Mouse (Mus musculus): ENCODE results near the gene Svs1.
"Not testable (repeated sequence)": the region's sequence is repeated elsewhere in the genome, so short reads cannot be mapped to it uniquely, and the experiment has no call there.

Svs1 gene

GRCm38 (mm10) chr6:48986444-48986990 is at the start of gene Svs1:
Svs1 (plus strand) TSS chr6:48986861.
- no peak for DNase-seq

- no peak for DNase-seq
Observed at GRCm38 (mm10) chr6:48949596-48949995, 37.1 kb upstream of the Svs1 start.

DNA sequence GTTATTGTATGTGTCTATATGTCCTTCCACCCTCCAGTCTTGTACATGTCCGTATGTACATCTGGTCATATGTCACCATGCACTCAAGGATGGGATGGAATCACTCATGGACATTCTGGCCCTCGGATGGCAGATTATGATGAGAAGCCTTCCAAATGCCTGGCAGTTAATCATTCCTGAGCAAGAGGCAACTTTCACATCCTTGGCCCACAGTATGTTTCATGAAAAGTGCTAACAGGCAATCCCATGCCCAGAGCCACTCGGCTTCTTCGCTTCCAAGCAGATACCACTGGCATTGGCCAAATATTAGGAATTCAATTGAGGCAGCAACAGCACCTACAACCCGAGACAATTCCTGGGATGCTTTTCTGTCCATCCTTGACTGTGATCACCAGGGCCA is 36.0 kb upstream of the Svs1 start:
- no peak for DNase-seq

GRCm38 (mm10) chr6:48951630-48952029 is 35.0 kb upstream of the Svs1 start:
- DNase-seq, result no peak

GRCm38 (mm10) chr6:48953220-48953619 is 33.4 kb upstream of the Svs1 start:
- DNase-seq, result no peak

- DNase-seq, result no peak
Observed at GRCm38 (mm10) chr6:48954211-48954610, 32.5 kb upstream of the Svs1 start.

DNA sequence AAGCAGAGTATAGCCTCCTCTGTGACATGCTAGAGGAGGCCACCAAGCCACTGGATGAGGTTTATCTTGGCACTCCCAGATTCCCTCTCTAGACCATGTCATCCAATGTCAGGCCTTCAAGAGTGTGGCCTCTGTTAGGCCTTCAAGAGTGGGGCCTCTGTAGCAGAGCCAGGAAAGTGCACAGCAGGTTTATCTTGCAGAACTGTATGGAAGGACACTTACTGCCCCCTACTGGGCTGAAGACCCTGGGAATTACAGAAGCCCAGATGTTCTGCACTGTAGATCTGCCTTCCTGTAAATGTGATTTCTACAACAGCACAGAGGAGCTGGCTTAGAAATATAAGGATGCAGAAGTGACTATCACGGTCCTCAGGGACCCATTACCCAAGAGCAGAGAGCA is 31.7 kb upstream of the Svs1 start:
- DNase-seq, result no peak

- DNase-seq, result no peak
Observed at GRCm38 (mm10) chr6:48956785-48957184, 29.9 kb upstream of the Svs1 start.

DNA sequence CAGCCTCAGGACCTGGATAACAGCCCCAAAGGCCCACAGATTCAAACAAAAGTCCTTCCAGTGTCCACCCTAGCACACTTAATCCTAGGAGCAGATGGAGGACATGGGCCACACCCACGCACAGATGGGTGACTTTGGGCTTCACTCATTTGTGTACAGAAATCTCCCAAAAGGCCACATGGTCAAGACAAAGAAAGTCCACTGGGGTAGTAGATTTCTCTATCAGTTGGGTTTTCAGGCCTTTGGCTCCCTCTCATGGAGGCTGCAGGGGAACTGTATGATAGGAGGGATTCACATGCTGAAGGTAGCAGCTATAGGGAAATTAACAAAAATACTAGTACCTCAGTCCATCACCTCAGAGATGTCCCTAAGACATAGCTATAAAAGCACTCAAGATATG is 28.6 kb upstream of the Svs1 start:
- no peak for DNase-seq

GRCm38 (mm10) chr6:48959151-48959550 is 27.5 kb upstream of the Svs1 start:
- DNase-seq, result not testable (repeated sequence)

DNA sequence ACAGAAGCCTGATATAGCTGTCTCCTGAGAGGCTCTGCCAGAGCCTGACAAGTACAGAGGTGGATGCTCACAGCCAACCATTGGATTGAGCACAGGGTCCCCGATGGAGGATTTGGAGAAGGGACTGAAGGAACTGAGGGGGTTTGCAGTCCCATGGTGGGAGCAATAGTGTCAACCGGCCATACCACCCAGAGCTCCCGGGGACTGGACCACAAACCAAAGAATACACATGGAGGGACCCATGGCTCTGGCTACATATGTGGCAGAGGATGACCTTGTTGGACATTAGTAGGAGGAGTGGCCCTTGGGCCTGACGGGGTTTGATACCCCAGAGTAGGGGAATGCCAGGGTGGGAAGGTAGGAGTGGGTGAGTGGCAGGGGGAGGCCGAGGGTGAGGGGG is 20.0 kb upstream of the Svs1 start:
- not testable (repeated sequence) for DNase-seq

GRCm38 (mm10) chr6:48967868-48968267 is 18.8 kb upstream of the Svs1 start:
- DNase-seq, result no peak

DNA sequence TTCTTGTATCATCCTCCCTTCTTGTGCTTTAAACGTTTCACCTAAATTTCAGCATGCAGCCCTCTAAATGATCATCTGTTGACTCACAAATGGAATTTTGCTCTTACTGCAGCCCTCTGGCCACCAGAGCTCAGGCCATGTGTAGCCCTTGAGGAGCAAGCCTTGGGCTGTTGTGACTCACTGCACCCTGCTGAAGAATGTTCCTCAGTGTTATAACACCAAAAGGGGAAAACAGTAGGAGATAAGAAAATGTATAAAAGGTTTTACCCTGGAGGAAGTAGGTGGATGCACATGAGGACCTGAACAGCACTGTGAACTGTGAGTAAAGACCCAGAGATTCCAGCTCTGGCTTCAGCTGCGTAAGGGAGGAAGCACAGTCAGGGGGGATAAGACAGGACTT is 12.0 kb upstream of the Svs1 start, which contains the start of gene Doxl2:
Gene Doxl2, plus strand, starts transcription at position 301 of the 400 bp plus-strand sequence.
- DNase-seq, result no peak

GRCm38 (mm10) chr6:48979616-48980015 is 7.0 kb upstream of the Svs1 start:
- DNase-seq, result no peak

- DNase-seq, result no peak
Observed at GRCm38 (mm10) chr6:48982305-48982704, 4.4 kb upstream of the Svs1 start.

DNA sequence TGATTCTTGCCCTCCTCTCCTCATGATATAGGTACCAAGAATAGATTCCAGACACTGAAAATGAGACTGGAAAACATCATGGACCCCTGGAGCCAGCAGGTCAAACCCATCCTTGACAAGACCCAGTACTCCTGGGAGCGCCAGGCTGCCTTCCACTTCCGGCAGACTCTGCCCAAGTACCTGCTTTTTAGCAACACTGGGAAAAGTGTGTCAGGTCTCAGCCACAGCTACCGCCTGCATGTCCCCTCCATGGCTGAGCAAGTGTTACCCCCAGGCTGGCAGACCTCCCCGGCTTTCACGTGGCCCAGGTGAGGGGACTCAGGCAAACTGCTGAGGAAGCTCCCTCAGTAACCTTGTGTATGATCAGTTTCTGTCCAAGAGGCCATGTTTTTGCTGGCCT is 3.3 kb downstream of the Svs1 start:
- DNase-seq, result no peak

DNA sequence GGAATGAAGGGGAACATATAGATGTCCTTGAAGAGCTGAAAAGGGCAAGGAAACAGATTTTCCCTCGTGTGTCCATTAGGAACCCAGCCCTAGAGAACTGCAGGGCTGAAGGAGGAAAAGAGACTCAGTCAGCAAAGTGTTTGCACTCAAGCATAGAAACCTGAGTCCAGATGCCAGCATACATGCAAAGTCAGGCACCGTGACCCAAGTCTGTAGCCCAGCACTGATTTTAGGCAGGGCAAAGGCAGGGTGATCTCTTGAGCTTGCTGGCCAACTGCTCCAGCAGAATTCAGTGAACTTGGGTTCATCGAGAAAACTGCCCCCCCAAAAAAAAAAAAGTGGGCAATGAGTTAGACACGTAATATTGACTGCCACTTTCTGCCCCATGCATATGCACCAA is 5.3 kb downstream of the Svs1 start:
- no peak for DNase-seq

- DNase-seq, result no peak
Observed at GRCm38 (mm10) chr6:48998186-48998585, 11.5 kb downstream of the Svs1 start.

DNA sequence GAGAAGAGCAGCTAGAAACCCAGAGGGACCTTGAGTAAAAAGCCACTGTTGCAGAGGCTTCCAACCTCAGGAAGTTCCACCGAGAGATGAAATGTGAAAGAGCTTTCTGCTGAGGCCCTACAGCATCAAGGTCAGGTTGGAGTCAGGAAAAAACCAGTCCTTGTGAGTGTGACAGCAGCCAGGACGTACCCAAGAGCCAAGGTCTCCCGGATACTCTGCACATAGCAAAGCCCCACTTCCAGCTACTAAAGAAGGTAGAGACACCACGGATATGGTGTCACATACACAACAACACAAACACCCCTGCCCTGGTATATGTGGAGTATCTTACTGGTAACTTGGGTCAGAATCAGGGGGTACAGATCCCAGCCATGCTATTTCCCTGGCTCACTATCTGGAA is 12.1 kb downstream of the Svs1 start:
- DNase-seq, result no peak

DNA sequence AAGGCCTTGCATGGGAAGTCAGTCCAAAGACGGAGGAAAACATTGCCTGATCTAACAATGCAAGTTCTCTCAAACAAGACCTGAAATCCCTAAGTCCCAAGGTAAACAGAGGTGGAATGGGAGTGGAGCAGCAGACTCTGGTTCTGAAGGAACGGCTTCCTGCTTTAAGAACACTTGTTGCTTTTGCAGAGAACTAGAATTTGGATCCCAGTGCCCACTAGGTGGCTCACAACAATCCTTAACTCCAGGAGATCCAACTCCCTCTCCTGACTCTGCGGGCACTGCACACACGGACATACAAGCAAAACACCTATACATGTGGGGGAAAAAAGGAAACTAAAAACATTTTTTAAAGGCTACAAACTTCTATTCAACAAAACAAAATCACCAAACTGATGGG is 16.7 kb downstream of the Svs1 start:
- DNase-seq, result no peak

- DNase-seq, result peak; percentile 33
Observed at GRCm38 (mm10) chr6:49007981-49008380, 21.3 kb downstream of the Svs1 start.

- DNase-seq, result no peak
Observed at GRCm38 (mm10) chr6:49008420-49009160, 21.9 kb downstream of the Svs1 start.

DNA sequence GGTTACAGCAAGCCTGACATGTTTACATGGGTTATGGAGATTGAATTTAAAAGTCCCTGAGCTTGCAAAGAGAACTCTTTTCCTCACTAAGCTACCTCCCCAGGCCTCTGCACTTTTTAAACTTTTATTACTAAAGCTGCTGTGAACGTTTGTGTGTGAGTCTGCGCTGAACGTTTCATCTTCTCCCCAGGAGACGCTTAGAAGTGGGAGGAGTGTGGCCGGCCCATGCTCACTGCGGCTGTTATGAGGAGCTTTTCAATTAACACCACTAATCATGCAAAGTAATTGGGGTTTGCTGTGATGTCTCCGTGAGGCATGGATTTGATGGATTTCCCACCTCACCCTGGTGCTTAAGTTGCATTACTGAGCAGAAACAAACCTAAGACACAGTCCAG is 22.5 kb downstream of the Svs1 start:
- no peak for DNase-seq

- no peak for DNase-seq
Observed at GRCm38 (mm10) chr6:49009665-49010064, 23.0 kb downstream of the Svs1 start.

DNA sequence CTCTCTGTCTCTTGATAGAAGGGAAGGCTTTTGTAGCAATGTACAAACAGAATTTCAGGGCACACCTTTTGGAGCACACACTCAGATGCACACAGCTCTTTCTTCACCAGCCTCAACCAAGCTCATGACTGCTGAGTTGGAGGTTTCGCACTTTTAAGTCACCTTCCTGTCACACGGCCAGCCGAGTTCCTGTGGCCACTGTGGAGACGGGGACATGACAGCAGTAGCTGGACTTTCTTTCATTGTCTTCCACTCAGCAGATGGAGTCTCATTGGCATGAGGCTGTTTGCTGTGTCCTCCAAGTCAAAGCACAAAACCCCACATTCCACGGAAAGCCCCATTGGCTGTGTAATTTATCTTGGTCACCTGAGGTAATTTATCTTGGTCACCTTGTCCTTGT is 24.5 kb downstream of the Svs1 start:
- no peak for DNase-seq

All from cerebellum, adult 11 months (tissue).